Comparison of ENCODE assay signal across 8 mouse cellular contexts in the genomic region with DNA sequence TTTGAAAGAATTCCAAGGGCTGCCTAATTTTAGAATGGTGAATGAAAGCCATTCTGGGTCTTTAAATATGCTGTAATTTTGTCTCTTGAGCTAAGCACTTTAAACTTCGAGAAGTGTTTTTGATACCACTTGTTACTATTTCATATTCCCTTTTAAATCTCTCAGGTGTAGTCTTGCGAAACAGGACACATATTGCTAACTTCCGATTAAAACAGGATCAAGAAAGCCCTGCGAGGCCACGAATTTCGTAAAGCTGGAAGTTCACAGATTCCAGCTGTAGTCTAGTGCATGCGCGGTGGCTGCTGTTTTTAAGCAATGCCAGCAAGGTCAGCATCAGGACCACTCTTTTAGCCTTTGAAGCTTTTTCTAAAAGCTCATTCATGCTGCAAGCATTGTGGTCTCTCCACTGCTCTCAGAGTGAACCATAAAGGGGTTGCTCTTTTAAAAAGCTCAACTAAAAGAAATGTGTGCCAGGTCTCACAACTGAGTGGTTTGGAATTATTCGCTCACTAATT. TPM values are rescaled to one million over a fixed set of nuclear protein-coding genes. Genes with fewer than 3 reads are reported as not detected.
DNase-seq lines count a peak whose midpoint lies in the region; ATAC-seq and TF ChIP-seq lines count a peak whose summit lies in the region.

No protein-coding gene starts in this region.

- H3K9me3 ChIP-seq in kidney, embryonic 15.5 days (replicated peaks): no peaks in the 10 kb centered on the region

- peak overlapping the region; percentile 77 for H3K4me3 ChIP-seq in layer of hippocampus, adult 2 months
- H3K4me3 ChIP-seq in kidney, embryonic 15.5 days (replicated peaks): peak overlapping the region; percentile 60

- H3K4me1 ChIP-seq in kidney, embryonic 15.5 days: peaks cover 15% of the 10 kb centered on the region; the same call in 1 of the 2 replicates

- H3K27me3 ChIP-seq in kidney, embryonic 15.5 days: no peaks in the 10 kb centered on the region

- DNase-seq in layer of hippocampus, adult 2 months (ENCODE audit: low spot score in 2 of 2): no peak
- no peak for DNase-seq in layer of hippocampus, postnatal 14 days (ENCODE audit: low spot score in 2 of 2)
- peak; percentile 19 for DNase-seq in fibroblast of lung, adult 2 months (ENCODE audit: low read depth)
- DNase-seq in lung, postnatal 36 days: peak; percentile 61
- no peak for DNase-seq in gastrocnemius, postnatal 10 days
- no peak for DNase-seq in right cerebral cortex, postnatal 10 days (ENCODE audit: low spot score in 2 of 2)
- DNase-seq in right cerebral cortex, postnatal 25 days: no peak

- ATAC-seq in kidney, embryonic 15.5 days (replicated peaks; ENCODE audit: low FRiP score): no peak

- peak overlapping the region; percentile 34; the same call in 1 of the 2 replicates for H3K9ac ChIP-seq in kidney, embryonic 15.5 days

- H3K36me3 ChIP-seq in kidney, embryonic 15.5 days: no peaks in the 10 kb centered on the region

- H3K4me2 ChIP-seq in kidney, embryonic 15.5 days: peak overlapping the region; percentile 62

- TF ChIP-seq CTCF in layer of hippocampus, adult 2 months (conservative IDR thresholded peaks at IDR 0.05): no peak

- peak overlapping the region; percentile 60; the same call in 1 of the 2 replicates for H3K27ac ChIP-seq in layer of hippocampus, adult 2 months
- peak overlapping the region; percentile 94 for H3K27ac ChIP-seq in kidney, embryonic 15.5 days

- WGBS in kidney, embryonic 15.5 days: 78% methylated on average over 9 of the region's 9 CpGs

RNA-seq across cellular contexts. Expression of gene Tfb1m, which starts 0.8 kb away (rescaled TPM):
- 1 to 10 TPM; 5.7 to 7.1 TPM for total RNA-seq in layer of hippocampus, adult 2 months (2021)
- 1 to 10 TPM; 5.4 to 6.4 TPM for total RNA-seq in layer of hippocampus, postnatal 14 days (2021)
- polyA plus RNA-seq in kidney, embryonic 15.5 days (2015; fragmentation: Nextera tagmentation; extraction: Ambion mirVana): 16.8 and 17.3 TPM in 2 replicates
- total RNA-seq in gastrocnemius, postnatal 10 days (2021): 1 to 10 TPM; 8.5 to 9.6 TPM

RNA-seq across cellular contexts. Expression of gene Cldn20, which starts 26.1 kb away (rescaled TPM):
- total RNA-seq in layer of hippocampus, adult 2 months (2021): 1 to 10 TPM in 1 of 2 experiments, not detected in 1; 1.4 TPM
- not detected for total RNA-seq in layer of hippocampus, postnatal 14 days (2021)
- polyA plus RNA-seq in kidney, embryonic 15.5 days (2015; fragmentation: Nextera tagmentation; extraction: Ambion mirVana): 0.42 TPM in 1 of 2 replicates, not detected in the other
- total RNA-seq in gastrocnemius, postnatal 10 days (2021): under 1 TPM in 1 of 2 experiments, not detected in 1; 0.56 TPM

Comparison
In these comparisons a context has a peak if more than half of its experiments do, and no peak if none do; other contexts are left out.
1. DNase-seq: peak in fibroblast of lung, adult 2 months (single experiment) and lung, postnatal 36 days (single experiment); none in layer of hippocampus, adult 2 months (0 of 2), layer of hippocampus, postnatal 14 days (0 of 2), gastrocnemius, postnatal 10 days (single experiment), right cerebral cortex, postnatal 10 days (0 of 2) and right cerebral cortex, postnatal 25 days (single experiment).